Mouse (Mus musculus) heart, postnatal 0 days (tissue): Measurements from ENCODE around the gene Ttc28.

Source experiments
- CTCF ChIP-seq: IDR thresholded peaks from 2 replicates; pipeline ENCODE4 v1.5.1; 2016; ENCODE audit warnings: antibody characterized with exemption, control low read depth, low read depth
- EP300 ChIP-seq: IDR thresholded peaks from 2 replicates; pipeline ENCODE4 v1.6.1; 2016; ENCODE audit warnings: antibody characterized with exemption, low read depth

GRCm38 (mm10) chr5:111028952-111029351, 149.3 kb downstream of the Ttc28 start:
- no peak for TF ChIP-seq CTCF
- TF ChIP-seq EP300, result no peak
